Mouse (Mus musculus) liver, adult 2 months (tissue): ENCODE data around the gene Fank1. TPM values are rescaled to one million over a fixed set of nuclear protein-coding genes. Genes with fewer than 3 reads are reported as not detected.

Source experiments
- DNase-seq: peaks from one replicate; pipeline ENCODE4 v3.0.0-alpha.2; 2011; ENCODE audit warnings: low read depth, low spot score; ENCODE audit errors: extremely low read depth
- H3K27ac ChIP-seq: fragments of 200-500 bp; replicated peaks from 2 replicates; pipeline ENCODE4 v1.5.1; 2012; ENCODE audit warnings: low read depth, mild to moderate bottlenecking, control low read depth, inconsistent platforms, low read length; ENCODE audit not compliant: insufficient read depth
- H3K27me3 ChIP-seq: fragments of 200-500 bp; 2 replicates; pipeline ENCODE4 v1.6.1; 2012; ENCODE audit warnings: mild to moderate bottlenecking, moderate library complexity, low read length, inconsistent platforms; ENCODE audit not compliant: control insufficient read depth, insufficient read depth
- H3K36me3 ChIP-seq: fragments of 200-500 bp; 2 replicates; pipeline ENCODE4 v1.6.1; 2012; ENCODE audit warnings: low read length, inconsistent platforms; ENCODE audit not compliant: control insufficient read depth, insufficient read depth
- H3K4me1 ChIP-seq: fragments of 200-500 bp; 2 replicates; pipeline ENCODE4 v1.6.1; 2011; ENCODE audit warnings: low read length; ENCODE audit not compliant: control insufficient read depth, insufficient read depth
- H3K4me3 ChIP-seq: fragments of 200-500 bp; 2 replicates; pipeline ENCODE4 v1.5.1; 2011; ENCODE audit warnings: low read depth, mild to moderate bottlenecking, control low read depth, low read length, moderate library complexity; ENCODE audit not compliant: insufficient read depth
- H3K79me2 ChIP-seq: fragments of 200-500 bp; 2 replicates; pipeline ENCODE4 v1.6.1; 2012; ENCODE audit warnings: inconsistent platforms, mild to moderate bottlenecking, low read length, moderate library complexity; ENCODE audit not compliant: control insufficient read depth, insufficient read depth
- H3K9ac ChIP-seq: fragments of 200-500 bp; 2 replicates; pipeline ENCODE4 v1.6.1; 2012; ENCODE audit warnings: low read depth, mild to moderate bottlenecking, control low read depth, inconsistent platforms, low read length
- CTCF ChIP-seq: fragments of 200-500 bp; IDR thresholded peaks from 2 replicates; pipeline ENCODE4 v1.5.1; 2011; ENCODE audit warnings: low read depth, low read length, control low read depth
- POLR2A ChIP-seq: fragments of 200-500 bp; IDR thresholded peaks from 2 replicates; pipeline ENCODE4 v1.6.1; 2011; ENCODE audit warnings: low read length, control low read depth; ENCODE audit not compliant: insufficient read depth; ENCODE audit errors: extremely low read depth
- WGBS: fragments of 180-500 bp; shearing (Covaris S2); methylation state at CpG from one replicate; pipeline ENCODE4 v1.1.7; 2018; 5-methylcytosine and 5-hydroxymethylcytosine counted together
- polyA plus RNA-seq: library from polyadenylated mRNA; depleted of rRNA; stranded (reverse); fragments of >200 nt; gene quantifications from 2 replicates; pipeline ENCODE4 v1.2.3, GENCODE M21; 2012
- total RNA-seq: library from RNA; depleted of rRNA; stranded (reverse); fragments of >200 nt; gene quantifications from 2 replicates; pipeline ENCODE4 v1.2.3, GENCODE M21; 2014

The Fank1 gene
- total and polyA plus RNA-seq, 2 experiments, result not detected

- H3K9ac ChIP-seq, result no peak overlapping the region
- no peaks in the 10 kb centered on the region for H3K27me3 ChIP-seq
- H3K36me3 ChIP-seq, result peaks cover 17% of the 10 kb centered on the region
- H3K4me3 ChIP-seq, result no peak overlapping the region
- H3K79me2 ChIP-seq, result no peaks in the 10 kb centered on the region
- peaks cover 2% of the 10 kb centered on the region; the same call in 1 of the 2 replicates for H3K4me1 ChIP-seq
- DNase-seq, result no peak
- no peak overlapping the region for H3K27ac ChIP-seq
- WGBS, result 87% methylated on average over 12 of the region's 12 CpGs
- TF ChIP-seq CTCF (no peak), POLR2A (no peak)
Observed at GRCm38 (mm10) chr7:133742530-133743325, 33.9 kb upstream of the Fank1 start.

GRCm38 (mm10) chr7:133743611-133744010 lies 33.0 kb upstream of the Fank1 start:
- Histone ChIP-seq H3K27ac (no peak overlapping the region), H3K4me1 (peaks cover 2% of the 10 kb centered on the region; the same call in 1 of the 2 replicates), H3K36me3 (peaks cover 23% of the 10 kb centered on the region), H3K27me3 (no peaks in the 10 kb centered on the region), H3K4me3 (no peak overlapping the region), H3K9ac (no peak overlapping the region), H3K79me2 (no peaks in the 10 kb centered on the region)
- no peak for TF ChIP-seq CTCF
- TF ChIP-seq POLR2A, result no peak
- WGBS, result 74% methylated on average over 4 of the region's 4 CpGs
- DNase-seq, result no peak

- DNase-seq, result no peak
- no peaks in the 10 kb centered on the region for H3K27me3 ChIP-seq
- TF ChIP-seq CTCF (no peak), POLR2A (no peak)
- H3K79me2 ChIP-seq, result no peaks in the 10 kb centered on the region
- no peak overlapping the region for H3K27ac ChIP-seq
- peaks cover 21% of the 10 kb centered on the region for H3K36me3 ChIP-seq
- peaks cover 2% of the 10 kb centered on the region; the same call in 1 of the 2 replicates for H3K4me1 ChIP-seq
- 84% methylated on average over 1 of the region's 1 CpGs for WGBS
- no peak overlapping the region for H3K4me3 ChIP-seq
- no peak overlapping the region for H3K9ac ChIP-seq
Observed at GRCm38 (mm10) chr7:133744209-133744608, 32.5 kb upstream of the Fank1 start.

DNA sequence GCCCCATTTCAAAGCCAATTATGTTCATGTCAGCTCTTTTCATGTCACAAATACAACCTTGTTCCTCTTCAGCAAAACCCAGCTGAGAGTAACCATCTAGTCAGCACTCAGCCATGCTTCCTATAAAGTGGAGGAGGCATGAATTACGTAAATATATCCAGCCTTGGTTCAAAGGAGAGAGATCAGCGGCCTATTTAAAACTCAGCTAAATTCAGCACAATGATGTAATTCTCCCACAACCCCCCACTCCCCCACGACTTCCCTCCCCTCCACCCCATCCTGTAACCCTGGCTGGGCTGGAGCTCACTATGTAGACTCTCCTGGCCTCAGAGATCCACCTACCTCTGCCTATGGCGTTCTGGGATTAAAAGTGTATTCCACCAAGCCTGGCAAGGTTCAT lies 32.0 kb upstream of the Fank1 start:
- Histone ChIP-seq H3K27ac (no peak overlapping the region), H3K36me3 (peaks cover 18% of the 10 kb centered on the region), H3K27me3 (no peaks in the 10 kb centered on the region), H3K9ac (no peak overlapping the region), H3K4me1 (peaks cover 2% of the 10 kb centered on the region; the same call in 1 of the 2 replicates), H3K4me3 (no peak overlapping the region), H3K79me2 (no peaks in the 10 kb centered on the region)
- no peak for DNase-seq
- TF ChIP-seq CTCF (no peak), POLR2A (no peak)
- 65% methylated on average over 4 of the region's 4 CpGs for WGBS

- H3K27ac ChIP-seq, result no peak overlapping the region
- H3K36me3 ChIP-seq, result peaks cover 10% of the 10 kb centered on the region; the same call in 1 of the 2 replicates
- DNase-seq, result no peak
- H3K9ac ChIP-seq, result no peak overlapping the region
- H3K4me1 ChIP-seq, result peaks cover 7% of the 10 kb centered on the region
- WGBS, result 89% methylated on average over 8 of the region's 8 CpGs
- H3K27me3 ChIP-seq, result no peaks in the 10 kb centered on the region
- no peaks in the 10 kb centered on the region for H3K79me2 ChIP-seq
- no peak overlapping the region for H3K4me3 ChIP-seq
- TF ChIP-seq POLR2A (no peak), CTCF (no peak)
Observed at GRCm38 (mm10) chr7:133747372-133747771, 29.3 kb upstream of the Fank1 start.

DNA sequence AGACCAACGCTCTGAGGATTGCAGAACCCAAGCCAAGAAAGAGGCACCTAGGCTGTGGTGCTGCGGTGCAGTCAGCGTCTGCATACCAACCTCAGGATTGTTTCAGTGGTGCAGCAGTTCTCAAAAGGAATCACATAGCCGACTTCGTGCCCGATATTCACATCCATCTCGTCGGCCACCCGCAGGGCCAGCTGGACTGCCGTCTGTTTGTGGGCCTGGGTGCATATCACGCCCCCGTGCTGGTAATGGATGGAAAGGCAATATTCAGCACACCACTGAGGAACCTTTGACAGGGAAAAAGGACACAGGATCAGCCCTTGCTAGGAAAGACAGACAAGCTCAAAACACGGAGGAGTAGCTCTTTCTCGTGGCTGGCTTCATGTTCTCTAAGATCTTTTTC lies 27.9 kb upstream of the Fank1 start:
- 93% methylated on average over 14 of the region's 14 CpGs for WGBS
- no peak overlapping the region for H3K9ac ChIP-seq

More for the DNA sequence above, 27.9 kb upstream of the Fank1 start:
- TF ChIP-seq CTCF (no peak), POLR2A (no peak)
- H3K79me2 ChIP-seq, result no peaks in the 10 kb centered on the region
- no peak overlapping the region for H3K4me3 ChIP-seq
- peaks cover 10% of the 10 kb centered on the region; the same call in 1 of the 2 replicates for H3K36me3 ChIP-seq
- peaks cover 6% of the 10 kb centered on the region for H3K4me1 ChIP-seq
- DNase-seq, result no peak
- H3K27me3 ChIP-seq, result no peaks in the 10 kb centered on the region
- H3K27ac ChIP-seq, result no peak overlapping the region
